Mouse (Mus musculus) liver, adult 2 months (tissue): ENCODE data around the gene Plpp1.

Experiments used
- CTCF ChIP-seq: fragments of 200-500 bp; IDR thresholded peaks from 2 replicates; pipeline ENCODE4 v1.5.1; 2011; ENCODE audit warnings: low read depth, low read length, control low read depth
- POLR2A ChIP-seq: fragments of 200-500 bp; IDR thresholded peaks from 2 replicates; pipeline ENCODE4 v1.6.1; 2011; ENCODE audit warnings: low read length, control low read depth; ENCODE audit not compliant: insufficient read depth; ENCODE audit errors: extremely low read depth

DNA sequence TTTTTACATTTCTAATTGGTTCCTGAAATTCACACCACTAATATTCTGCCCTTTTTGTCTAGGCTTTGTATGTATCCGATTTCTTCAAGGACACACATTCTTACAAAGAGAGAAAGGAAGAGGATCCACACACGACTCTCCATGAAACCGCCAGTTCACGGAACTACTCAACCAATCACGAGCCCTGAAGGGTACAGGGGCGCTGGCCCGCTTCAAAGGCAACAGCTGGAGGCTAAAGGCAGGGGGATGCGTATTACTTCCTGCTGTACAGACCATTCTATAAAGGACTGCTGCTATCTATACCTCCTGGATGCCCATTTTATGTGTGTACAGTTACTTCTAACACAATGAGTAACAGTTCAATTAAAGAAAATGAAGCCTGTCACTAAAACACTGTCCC is 66.8 kb downstream of the Plpp1 start:
- no peak for TF ChIP-seq CTCF
- no peak for TF ChIP-seq POLR2A
